Mouse (Mus musculus): Measurements from ENCODE around the gene Gm45062.

DNA sequence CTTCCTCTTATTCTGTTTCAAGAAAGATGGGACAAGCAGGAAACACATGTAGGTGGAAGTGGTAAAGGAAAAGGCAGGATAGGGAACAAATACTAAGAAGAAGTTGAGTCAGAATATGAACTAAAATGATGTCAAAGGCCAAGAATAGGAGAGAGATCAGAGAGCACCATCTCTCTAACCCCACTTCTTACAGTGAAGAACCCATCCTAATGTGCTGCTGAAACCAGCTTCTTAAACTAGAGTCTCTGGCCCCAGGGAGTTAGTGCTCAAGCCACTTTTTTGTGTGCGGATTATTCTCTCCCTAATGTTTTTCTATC is 160.9 kb downstream of the Gm45062 start:
- TF ChIP-seq POLR2A (IDR thresholded peaks at IDR 0.05; ENCODE audit: insufficient read depth, low read depth, low read length) (no peak), CTCF (IDR thresholded peaks at IDR 0.05; ENCODE audit: insufficient read depth, low read depth, low read length) (no peak)
